Mouse (Mus musculus) left cerebral cortex, adult 8-10 months (tissue): ENCODE measurements around the gene Colgalt2. TPM values are rescaled to one million over a fixed set of nuclear protein-coding genes. Genes with fewer than 3 reads are reported as not detected.

ENCODE experiments used
- DNase-seq, 2 experiments: peaks; one replicate each; pipeline ENCODE4 v3.0.0; 2022; ENCODE audit warnings: low spot score in 2 of 2
- total RNA-seq, 4 experiments: library from RNA; stranded (reverse); gene quantifications; 2 replicates each; pipeline ENCODE4 v1.2.4; 2022

Gene Colgalt2
- total RNA-seq, 4 experiments from 2014 or later: 5.0 to 6.4 (median 5.8) TPM

DNA sequence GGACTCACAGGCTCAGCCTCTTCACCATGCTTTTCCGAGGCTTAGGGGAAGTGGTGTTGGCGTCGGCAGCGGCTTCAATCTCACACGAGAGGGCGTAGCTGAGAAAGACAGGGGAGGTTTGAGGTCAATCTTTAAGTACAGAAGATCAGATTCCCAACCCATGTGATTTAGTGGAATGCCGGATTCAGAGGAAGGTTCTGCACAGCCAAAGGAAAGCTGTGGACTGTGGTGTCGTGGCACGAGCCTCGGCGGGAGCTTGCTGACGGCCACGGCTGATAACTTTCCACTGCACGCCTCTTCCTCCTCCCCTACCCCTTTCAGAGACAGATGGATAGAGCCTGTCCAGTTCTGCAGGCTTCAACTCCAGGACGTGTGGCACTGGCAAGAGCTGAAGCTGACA lies 131.9 kb downstream of the Colgalt2 start:
- DNase-seq: no peak

DNA sequence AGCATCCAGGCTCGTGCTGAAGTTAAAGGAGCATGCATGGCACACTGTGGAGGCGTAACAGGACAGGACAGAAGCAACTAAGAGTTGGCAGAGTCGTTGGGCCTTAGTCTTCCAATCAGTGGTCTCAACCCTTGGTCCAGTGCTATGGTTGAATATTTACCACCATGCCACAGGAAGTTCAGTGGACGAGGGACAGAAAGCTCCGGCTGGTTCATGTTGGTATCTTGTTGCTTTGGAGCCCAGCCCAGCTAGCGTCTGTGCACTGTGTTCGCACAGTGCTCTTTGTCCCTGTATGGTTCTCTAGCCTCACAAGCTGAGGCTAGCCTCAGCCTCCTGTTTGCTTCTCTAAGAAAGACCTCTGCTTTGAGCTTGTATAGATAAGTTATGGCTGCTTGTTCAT lies 134.9 kb downstream of the Colgalt2 start:
- DNase-seq: no peak

DNA sequence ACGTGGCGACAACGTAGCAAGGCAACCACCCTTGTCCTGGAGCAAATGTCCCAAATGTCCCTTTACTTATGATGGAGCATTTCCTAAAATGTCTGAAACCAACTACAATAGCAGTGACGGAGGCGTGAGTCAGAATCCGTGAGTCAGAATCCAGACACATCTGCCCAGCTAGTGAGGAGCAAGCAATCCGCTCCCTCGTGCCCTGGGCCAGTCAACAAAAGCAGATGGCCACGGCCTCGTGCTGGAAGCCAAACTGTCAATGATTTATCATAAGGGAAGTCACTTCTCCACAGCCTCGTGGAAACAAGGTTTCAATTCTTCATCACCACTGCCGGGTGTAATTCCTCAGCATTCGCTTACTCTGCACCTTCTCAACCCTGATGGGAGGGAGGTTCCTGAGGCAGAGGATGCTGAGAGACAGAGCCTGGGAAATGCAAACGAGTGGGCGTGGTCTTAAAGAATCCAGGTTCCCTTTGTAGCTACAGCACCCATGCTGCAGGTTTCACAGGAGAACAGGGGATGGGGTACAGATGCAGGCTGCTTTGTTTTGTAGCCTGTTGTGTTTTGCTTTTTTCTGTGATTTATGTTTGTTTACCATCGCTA lies 136.9 kb downstream of the Colgalt2 start:
- peak in 1 of 2 experiments; percentile 50 for DNase-seq

DNA sequence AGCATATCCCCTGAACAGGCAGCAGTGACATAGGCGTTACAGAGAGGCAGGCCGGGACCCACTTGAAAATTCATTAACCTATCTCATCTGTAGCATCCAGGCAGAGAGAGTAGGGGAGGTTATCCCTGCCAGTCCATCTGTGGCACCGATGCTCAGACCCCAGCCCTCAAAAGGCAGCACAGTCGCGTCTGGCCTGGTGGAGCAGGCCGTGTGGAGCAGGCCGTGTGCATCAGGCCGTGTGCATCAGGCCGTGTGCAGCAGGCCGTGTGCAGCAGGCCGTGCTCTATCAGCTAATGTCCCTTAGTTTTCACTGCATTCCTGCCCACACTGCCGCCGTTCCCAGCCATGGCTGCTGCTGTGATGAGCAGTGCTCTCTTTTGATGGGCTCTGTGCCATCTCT lies 137.6 kb downstream of the Colgalt2 start:
- no peak for DNase-seq

DNA sequence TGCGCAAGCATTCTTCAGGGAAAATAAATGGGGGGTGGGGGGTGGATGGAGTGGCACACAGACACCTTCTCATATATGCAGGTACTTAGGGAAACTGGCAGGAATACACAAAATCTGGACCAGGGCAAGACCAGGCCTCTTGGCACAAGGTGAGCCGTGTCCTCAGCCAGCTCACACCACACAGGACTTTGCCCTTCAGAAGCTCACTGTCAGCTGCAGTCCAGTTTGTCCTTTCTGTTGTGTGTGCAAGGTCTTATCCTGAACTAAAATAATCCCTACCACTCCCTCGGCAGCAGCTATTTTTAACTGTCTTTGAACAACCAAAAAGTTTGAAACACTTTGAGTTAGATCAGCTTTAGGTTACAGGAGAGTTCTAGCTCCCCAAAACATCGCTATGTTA lies 139.2 kb downstream of the Colgalt2 start:
- no peak for DNase-seq

DNA sequence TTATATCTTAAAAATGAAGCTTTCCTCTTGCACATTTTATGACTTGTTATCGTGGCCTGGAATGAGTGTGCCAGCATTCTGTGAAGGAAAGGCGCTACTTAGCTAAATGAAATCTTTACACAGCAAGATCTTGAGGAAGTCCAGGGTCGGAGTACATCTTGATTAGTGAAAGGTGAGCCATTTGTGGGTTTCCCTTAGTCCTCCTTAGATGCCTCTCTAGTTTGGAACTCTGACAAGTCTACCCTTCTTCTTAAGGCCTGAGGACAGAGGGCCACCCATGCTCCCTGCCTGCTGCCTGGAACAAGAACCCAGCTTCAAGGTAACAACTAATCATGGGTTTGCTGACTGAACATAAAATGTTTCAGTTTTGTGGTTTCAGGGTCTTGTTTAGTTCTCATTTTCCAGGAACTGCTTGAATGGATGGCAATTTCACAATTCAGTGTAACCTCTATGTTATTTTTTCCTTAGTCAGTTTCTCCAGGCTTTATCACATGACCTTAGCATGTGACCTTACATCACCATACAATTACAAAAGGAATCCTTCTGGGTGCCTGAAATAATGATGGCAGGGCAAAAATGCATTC lies 140.8 kb downstream of the Colgalt2 start:
- DNase-seq: no peak

DNA sequence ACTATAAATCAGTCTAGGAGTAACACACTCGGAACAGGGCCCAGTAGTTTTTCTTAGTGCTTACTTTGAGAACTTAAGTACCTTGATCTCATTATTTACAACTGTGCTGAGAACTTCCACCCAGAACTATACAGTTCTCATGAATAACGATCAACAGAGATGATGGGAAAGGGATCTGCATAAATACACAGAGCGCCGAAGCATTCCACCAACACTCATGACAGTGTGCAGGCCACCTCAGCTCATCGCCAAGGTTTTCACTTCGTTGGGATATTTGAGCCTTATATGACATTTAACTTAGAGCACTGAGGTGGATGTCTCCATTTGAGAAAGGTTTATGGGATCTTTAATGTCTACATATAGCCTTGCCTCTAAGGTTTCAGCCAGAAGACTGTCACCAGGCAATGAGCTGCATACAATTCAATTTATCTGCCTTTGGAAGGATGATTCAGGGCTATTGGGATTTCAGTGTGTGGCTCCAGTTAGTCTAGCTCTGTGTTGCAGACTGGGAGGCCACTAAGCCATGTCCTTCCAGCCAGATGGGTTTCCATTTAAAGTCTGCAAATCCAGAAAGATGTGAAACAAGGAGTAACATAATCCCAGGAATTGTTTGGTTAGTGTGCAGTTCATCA lies 143.2 kb downstream of the Colgalt2 start:
- no peak for DNase-seq

DNA sequence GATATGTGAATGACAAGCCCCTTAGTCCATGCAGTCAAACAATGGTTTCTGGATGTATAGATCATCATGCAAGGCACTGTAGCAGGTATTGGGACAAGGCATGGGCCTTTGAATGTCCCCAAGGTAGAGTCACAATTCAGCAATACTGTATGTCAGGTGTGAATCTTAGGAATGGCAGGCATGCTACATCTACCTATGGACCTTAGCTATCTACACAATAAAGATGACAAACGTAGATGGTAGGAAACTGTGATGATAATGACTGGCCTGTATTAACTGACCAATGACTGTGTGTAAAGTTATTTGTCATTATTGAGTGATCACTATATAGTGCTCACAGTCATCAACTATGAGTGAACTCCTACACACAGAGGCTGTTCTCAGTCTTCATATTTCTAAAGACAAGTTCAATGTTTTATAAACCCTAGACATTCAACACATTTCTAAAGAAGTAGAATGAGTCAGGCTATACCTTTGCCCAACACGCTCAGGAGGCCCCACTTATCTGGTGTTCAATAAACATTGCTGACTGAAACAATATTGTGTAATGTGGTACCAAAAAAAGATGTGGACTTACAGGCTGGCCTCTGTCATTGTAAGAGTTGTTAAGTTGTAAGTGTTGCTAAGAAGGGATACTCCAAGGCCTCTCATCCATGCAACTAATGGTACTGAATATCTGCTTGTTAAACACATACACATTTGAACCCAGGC lies 144.0 kb downstream of the Colgalt2 start:
- DNase-seq: no peak

DNA sequence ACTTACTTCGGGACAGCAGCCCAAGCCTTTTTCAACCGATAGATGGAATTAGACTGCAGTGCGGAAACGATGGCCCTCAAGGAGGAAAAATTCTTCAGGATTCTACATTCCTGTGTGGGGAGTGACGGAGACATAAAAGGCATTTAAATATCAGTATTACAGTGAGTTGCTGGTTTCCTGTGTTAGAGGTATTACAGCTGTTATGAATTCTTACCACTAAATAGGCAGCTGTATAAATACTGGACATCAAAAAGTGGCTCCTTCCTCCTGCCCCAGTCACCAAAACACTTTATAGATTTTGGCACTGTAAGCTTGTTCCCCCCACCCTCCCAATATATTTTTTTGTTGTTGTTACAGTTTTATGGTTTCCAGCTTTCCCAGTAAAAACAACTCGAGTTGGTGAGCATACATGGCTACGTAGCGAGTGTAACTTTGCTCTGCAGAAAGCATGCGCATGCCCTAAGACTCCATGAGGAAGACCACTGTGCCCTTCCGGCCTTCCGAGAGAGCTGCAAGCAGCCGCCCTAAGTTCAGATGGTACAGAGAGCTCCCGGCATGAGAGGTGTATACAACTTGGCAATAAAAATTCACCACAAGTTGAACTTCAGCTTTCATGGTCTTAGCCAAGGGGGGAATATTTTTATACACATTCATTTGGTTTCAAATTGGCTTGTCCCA lies 149.6 kb downstream of the Colgalt2 start:
- no peak for DNase-seq

DNA sequence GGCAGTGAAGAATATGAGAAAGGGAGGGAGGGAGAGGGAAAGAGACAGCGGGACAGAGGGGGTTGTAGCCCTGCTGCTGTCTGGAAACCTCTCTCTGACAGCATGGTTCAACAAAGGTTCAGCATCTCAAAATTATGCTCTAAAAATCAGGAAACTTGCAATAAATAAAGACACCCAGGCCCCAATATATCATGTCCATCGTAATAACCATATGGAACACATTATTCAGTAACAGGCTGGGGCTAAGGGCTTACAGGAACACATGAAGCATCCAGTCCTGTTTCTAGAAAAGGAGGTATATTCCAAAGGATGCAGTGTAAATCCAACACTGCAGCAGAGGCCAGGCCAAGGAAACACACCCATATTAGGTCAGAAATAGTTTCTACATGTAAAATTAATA lies 150.9 kb downstream of the Colgalt2 start:
- no peak for DNase-seq

DNA sequence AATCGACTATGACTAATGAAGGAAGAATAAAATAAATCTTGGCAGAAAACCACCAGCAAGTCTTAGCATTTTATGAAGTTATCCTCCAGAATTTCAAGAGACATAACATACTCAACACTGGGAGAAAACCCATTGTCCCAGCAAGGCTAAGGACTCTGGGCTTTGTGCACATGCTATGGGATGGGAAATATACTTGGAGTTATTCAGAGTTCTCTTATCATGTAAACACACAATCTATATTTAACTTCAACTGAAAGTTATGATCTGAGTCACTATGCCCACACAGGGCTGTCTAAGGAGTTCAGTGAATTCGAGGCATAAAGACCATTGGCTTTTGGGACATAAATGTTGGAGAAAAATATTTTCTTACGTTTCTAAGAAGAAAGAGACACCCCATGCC lies 151.3 kb downstream of the Colgalt2 start:
- no peak for DNase-seq

DNA sequence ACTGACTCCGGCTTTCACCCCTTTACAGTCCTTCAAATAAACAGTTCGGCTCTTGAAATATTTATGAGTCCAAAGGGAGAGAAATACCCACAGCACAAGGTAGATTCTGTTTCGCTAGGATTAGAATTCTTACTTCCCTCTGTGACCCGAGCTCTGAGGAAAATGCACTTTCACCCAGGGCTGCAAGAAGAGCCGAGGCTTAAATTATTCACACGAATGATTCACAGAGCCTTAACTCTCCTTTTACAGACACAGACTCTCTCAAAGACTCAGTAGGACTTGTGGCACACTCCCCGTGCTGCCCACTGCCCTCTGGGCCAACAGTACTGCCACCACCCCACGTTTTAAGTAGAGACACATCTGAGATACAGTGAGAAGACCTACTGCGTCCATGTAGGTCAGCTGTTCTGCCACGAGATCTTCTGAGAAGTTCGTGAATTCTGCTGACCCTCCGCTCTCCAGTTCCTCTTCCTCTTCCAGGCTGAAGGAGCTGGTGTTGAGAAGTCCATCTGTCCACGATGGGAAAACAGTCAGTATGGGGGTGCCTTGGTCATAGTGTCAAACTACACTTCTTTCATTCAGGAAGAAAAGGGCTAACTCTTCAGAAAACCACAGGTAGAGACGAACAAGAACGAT lies 154.4 kb downstream of the Colgalt2 start:
- no peak for DNase-seq

DNA sequence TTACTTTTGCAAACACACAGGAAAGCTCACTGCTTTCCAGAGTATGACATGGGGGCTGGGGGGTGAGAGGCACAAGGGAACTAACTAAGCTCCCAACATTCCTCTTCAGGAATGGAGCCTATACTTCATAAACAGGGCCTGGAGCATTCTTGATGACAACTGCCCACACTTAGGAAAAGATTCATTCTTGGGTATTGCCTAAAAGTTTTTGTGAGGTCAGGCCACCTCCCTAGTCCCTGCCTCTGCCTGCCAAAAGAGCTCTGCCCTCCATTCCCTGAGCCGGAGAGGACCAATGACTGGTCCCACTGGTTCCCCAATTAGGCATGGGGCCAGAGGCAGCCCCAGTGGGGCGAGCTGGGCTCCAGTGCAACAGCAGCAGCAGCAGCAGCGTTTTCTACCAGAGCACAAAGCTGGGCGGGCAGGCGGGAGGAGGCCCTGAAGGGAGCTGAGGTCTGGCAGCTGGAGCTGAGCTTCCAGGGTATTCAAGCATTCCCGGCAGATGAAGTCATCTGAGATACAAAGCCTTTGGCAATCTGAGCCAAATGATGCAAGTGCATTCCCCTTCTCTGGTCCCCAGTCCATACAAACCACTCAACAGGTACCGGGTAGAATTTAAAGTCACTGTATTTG lies 156.4 kb downstream of the Colgalt2 start:
- DNase-seq: peak in 1 of 2 experiments; percentile 49

DNA sequence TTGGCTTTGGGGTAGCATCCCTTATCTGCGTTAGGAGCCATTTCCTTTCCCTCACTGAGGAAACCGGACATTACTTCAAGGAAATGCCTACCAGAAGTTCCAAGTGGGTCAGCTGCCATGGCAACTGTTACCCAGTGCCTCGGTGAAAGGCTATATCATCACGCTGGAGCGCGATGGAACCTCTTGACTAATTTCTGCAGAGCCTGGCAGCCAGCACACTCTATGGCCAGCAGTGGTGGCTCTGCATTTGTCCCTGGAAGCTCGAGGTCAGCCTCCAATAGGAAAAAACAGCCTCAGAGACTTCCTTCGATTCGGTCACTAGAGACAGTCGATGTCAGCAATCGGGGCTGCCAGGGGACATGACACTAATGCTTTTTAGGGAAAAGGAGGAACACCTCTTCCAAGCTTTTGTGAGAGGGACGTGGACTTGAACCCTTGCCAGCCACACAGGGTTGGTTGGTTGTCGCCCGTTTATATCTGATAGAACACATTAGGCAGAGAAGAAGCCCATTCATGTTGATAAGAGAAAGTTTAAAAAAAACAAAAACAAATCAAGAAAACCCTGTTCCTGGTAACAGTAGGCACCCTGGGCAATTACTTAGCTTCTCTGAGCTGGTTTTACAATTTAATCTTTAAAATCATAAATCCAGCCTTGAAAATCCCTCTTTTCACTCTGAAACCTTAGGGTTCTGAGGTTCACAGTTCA lies 157.1 kb downstream of the Colgalt2 start:
- DNase-seq: no peak

Other genes with a start within 250 kb of the Colgalt2 start
- 10 to 100 TPM; 31.9 to 36.0 (median 34.4) TPM for gene Tsen15, start 13.1 kb upstream of the Colgalt2 start, total RNA-seq